Mouse (Mus musculus) ovary, postnatal 14 days (tissue): ENCODE results near the gene Gm10031.
A peak's percentile ranks its signal among the peaks of the same experiment; 100 is the strongest.
"Not testable (repeated sequence)": the region's sequence is repeated elsewhere in the genome, so short reads cannot be mapped to it uniquely, and the experiment has no call there.

Experiments used
- DNase-seq: peaks from one replicate; pipeline ENCODE4 v3.0.0; 2022; ENCODE audit warnings: low spot score

Gm10031 gene

DNA sequence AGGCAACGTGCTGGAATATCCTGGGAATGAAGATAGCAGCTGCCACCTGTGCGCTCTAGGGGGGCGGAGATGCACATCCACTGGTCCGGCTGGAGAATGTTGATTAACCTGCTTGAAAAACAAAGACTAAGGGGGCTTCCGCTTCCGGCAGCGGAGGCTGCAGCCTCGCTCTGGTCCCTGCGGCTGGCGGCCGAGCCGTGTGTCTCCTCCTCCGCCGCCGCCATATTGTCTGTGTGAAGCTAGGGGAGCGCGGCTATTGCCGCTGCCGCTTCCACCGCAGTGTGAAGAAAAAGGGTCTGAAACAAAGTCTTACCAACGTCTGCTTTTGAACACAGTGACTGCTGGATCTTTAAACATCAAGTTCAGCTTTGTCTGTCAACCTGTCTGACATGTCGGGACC is at the start of gene Gm10031:
TSS of gene Gm10031 (plus strand) at position 171 of the 400 bp plus-strand sequence.
- not testable (repeated sequence) for DNase-seq

DNA sequence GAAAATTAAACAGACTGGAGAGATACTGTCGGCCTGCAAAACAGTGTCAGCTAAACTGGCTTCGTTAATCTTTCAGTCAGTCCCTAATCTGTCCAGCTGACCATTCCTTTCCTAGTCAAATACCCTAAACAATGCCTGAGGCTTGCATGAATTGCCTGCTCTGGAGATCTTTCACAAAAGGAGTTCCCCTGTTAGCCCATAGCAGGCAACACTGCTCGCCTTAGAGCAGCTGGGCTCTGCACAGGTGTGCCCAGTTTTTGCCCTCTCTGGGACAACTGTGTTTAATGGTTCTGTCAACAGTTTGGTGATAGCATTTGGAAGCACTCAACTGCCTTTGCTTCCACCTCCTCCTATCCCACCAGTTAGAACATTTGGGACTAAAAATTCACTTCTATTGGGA is 49.0 kb upstream of the Gm10031 start:
- DNase-seq = no peak

DNA sequence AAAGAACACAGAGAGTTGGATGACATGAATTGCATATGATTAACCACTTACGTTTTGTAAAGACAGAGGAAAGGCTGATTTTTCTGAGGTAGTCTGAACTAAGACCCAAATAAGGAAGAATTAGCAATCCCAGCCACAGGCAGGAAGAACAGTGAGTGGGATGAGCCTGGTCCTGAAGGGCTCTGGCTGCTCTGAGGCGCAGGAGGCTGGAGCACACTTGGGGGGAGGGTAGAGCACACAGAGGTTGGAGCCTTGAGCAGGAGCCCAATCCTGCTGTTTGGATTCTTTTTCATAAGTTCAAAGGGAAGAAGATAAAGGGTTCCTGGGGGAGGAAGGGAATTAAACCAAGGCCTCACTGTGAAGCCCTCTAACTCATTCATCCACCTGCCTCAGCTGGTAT is 47.8 kb upstream of the Gm10031 start:
- DNase-seq = no peak

DNA sequence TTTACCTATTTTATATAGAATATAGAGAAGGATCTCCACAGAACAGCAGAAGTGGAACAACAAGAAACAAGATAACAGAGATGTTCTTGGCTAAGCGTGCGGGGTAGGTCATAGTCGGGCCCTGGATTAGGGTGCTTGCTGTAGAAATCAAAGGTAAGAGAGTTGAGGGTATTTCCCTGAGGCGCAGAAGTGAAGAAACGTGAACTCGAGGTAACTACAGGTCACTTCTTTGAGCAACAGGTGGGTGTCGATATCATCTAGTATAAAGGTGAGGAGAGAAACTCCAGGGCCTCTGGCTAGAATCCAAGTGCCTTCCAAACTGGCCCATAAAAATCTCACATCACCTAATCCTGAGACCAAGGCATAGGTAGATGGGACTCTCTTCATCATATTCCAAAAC is 47.3 kb upstream of the Gm10031 start:
- DNase-seq = no peak

DNA sequence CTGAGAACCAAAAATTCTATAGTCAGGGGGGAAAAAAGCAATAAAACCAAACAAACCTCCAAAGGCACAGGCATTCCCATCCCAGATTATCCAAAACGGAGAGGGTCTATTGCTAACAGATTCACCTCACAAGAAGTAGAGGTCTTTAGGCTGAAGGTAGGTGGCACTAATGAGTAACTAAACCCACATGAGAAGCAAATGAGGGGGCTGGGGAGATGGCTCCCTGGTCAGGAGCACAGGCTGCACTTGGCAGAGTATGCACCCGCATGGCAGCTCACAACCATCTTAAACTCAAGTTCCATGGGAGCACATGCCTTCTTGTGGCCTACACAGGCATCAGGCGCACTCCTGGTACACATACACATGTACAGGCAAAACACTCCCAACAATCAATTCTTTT is 42.0 kb upstream of the Gm10031 start:
- no peak for DNase-seq

DNA sequence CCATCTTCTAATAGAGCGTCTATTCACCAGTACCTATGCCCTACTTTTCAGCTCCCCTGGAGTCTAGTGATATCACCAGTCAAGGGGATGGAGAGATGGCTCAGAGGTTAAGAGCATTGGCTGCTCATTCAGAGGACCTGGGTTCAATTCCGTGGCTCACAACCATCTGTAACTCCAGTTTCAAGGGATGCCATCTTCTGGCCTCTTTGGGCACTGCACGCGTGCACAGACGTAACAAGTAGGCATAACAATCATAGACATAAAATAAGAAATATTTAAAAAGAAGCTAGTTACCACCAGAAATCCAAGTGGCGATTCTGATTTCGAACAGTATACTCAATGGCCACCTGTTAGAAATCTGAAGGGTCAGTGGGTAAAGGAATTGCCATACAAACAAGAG is 36.3 kb upstream of the Gm10031 start:
- DNase-seq = no peak

DNA sequence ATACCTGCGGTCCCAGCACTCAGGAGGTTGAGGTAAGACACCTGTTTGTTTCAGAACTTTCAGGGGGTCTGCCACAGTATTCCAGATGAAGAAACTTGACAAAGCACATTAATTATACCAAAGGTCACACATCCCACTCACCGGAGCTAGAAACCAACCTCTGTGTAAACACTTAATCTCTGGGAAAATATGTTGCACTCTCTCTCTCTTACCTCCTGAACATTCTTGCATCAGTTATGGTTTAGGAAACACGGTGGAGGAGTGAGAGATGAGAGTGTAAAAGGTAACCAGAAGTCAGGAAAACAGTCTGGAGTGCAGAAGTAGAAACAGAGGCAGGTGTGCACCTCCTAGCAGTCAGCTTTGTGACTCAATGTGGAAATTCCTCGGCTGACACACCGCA is 35.8 kb upstream of the Gm10031 start:
- DNase-seq = no peak

DNA sequence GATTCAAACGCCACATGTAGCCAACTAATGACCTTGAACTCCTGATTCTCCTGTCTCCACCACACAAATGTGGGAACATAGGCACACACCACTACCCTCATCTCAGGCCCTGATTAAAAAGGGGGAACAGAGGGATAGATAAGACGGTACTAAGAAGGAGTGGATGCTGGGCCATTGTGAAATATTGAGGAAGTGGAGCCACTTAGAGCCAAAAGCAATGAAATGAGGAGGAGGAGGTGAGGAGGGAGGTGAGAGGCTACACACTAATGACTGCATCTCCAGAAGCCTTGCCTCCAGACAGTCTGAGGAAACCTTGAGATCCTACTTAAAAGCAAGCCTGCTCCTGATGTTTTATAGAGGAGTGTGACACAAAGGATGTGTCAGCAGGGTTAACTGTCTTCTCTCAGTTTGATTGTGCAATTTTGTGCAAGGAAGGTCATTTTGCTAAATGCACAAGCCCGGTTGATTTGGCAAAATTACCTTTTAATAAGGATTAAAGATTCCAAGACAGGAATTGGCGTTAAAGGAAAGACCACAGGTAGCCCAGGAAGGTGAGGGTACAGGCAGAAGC is 32.5 kb upstream of the Gm10031 start:
- DNase-seq = no peak

DNA sequence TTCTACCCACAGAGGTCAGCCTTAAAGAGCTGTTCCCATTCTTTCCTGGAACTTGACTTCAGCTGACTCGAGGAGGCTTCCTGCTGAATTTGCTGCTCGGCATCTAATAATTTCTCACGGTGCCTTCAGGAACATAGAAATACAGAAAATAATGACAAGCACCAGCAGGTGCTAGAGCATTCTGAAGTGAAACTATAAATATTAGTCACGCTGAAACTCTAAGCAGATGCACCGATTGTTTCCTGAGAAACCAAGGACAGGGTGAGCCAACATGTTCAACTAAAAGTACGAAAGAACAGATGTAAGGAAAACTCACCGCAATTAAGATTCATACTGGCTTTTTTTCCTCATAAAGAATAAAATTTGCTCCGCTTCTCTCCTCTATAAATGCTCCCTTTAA is 28.8 kb upstream of the Gm10031 start:
- no peak for DNase-seq

DNA sequence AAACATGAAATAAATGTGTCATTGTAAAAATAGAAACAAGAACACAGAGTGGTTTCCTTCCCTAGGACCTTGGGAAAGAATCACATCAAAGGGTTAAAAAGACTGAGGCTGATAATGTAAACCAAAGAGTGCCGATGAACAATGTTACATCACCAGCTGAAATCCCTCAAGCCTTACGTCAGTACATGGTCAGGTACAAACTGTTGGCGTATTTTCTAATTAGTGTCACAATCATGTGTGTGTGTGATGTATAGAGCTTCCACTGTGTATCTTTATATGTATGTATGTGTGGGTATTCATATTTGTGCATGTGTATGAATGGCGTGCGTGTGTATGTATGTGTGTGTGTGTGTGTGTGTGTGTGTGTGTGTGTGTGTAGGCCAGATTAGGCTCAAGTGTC is 26.9 kb upstream of the Gm10031 start:
- no peak for DNase-seq

DNA sequence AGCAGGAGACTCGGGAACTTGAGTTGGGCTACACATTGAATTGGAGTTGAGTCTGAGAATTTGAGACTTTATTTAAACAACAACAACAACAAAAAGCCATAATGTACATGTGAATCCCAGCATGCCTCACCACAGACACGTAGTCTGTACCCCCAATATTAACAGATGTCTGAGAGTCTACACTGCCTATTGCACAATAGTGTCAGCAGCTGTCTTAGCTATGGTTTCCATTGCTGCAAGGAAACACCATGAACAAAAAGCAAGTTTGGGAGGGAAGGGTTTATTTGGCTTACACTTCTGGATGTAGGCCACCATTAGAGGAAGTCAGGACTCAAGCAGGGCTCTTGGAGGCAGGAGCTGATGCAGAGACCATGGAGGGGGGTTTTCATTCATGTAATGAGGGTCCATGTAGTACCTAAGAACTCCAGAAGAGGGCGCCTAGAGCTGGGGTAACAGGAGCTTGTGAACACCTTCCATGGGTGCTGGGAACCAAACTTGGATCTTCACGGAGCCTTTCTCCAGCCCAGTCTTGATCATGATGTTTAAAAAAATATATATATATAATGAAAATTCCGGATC is 18.8 kb upstream of the Gm10031 start:
- no peak for DNase-seq

DNA sequence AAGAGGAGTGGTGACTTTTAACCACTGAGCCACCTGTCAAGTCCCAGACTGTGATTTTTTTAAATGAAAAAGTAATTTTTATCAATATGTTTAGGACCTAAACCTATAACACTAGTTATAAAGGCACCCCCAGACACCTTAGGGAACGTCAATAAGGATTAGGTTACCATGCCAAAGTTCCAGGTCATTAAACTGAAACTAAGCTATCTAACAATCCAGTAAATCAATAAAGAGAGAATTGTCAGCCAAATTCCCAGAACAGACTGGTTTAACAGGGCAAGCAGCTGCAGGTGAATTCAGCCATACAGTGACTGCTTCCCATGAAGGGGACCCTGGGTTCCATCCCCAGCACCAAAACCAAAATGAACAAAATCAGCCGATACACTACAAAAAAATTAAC is 17.9 kb upstream of the Gm10031 start:
- no peak for DNase-seq

DNA sequence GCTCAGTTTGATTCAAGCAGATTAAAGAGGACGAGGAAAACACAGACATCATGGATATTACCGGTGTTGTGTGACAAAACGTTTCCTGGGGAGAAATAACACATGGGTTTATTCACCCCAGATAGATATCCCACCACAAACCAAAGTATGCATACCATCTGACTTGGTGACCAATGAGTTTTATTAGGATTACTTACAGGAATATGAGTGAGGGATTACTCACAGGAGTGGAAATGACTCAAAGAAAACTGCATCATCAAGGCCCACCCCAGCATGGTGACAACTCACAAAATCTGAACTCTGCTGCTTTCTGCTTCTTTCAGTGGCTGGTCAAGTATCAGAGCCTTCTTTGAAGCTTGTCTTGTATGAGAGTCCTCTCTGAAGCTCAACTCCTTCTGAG is 16.1 kb upstream of the Gm10031 start:
- no peak for DNase-seq

DNA sequence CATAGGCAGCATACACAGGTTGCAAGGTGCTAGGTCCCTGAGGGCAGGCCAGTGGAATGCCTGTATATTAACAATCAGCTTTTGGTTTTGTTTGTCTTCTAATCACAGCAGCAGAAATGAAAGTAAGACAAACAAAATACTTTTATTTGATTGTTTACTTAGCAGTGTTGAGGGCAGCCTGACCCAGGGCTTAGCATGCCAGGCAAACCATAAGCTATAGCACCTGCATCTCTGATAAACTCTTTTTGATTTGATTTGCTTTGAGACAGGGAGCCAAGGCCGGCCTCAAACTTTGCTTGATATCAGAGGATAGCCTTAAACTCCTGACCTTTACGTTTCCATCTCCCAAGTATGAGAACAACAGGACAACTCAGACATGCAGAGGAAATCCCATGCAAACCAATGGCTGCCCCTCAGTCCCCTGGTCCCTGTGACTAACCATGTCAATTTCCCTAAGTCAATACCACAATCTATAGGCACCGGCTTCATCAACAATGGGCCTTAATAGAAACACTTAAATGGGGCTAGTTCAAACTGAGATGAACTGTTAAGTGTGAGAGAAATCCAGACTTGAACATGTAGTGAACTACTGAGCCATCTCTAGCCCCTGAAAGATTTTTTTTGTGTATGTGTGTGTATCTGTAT is 3.6 kb upstream of the Gm10031 start:
- DNase-seq = no peak

DNA sequence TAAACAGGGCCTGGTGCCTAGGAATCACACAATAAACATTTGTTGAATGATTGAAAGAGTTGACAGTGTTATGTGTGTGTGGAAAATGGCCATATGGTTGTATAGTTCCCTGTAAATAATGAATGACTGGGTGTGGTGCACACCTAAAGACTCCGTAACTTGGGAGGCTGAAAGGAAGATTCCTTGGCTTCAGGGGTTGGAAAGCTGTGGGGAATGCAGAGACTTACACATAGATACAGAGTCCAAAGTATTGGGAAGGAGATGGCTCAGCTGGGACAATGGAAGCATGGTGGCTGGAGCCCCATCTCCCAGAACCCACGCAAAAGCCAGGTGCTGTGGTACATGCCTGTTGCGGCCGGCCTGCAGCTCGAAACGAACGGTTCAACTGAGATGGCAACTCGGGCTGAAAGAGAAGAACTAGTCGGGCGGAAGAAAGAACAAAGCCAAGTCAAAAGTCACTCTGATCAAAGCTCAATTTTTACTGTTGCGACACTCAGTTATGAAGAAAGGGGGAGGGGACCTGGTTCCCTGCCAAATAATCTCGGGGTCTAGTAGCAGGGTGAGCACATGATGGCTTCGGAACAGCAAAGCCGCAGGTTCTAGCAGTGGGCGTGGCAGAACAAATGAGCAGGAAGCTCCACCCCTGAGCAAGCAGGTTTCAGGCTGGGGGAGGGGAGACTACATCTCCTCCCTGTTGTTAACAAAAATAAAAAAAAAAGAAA is 1.9 kb upstream of the Gm10031 start:
- peak; percentile 15 for DNase-seq

DNA sequence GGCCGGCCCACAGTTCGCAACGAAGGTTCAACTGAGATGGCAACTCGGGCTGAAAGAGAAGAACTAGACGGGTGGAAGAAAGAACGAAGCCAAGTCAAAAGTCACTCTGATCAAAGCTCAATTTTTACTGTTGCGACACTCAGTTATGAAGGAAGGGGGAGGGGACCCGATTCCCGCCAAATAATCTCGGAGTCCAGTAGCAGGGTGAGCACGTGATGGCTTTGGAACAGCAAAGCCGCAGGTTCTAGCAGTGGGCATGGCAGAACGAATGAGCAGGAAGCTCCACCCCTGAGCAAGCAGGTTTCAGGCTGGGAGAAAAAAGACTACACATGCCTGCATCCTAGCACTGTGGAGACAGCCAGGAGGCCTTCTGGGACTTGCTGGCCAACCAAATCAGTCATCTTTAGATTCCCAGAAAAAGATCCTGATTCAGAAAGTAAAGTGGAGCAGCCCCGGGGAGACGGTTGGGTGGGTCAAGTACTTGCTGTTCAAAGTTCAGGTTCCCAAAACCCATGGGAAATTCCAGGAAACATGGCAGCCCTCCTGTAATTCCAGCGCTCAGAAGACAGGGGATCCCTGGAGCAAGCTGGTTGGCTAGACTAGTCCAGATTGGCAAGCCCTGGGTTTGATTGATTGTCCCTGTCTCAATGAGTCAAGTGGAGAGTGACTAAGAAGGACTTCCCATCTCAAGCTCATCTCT is 8.8 kb downstream of the Gm10031 start:
- DNase-seq = not testable (repeated sequence)

DNA sequence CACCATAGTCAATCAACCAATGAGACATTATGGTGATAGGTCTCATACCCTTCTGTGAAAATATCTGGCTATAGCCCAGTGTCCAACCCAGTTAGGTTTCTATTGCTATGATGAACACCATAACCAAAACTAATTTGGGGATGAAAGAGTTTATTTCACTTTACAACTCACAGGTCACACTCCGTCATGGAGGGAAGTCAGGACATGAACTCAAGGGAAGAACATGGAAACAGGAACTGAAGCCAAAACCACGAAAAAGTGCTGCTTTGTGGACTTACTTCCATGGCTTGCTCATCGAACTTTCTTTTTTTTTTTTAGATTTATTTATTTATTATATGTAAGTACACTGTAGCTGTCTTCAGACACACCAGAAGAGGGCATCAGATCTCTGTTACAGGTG is 9.7 kb downstream of the Gm10031 start:
- DNase-seq = no peak

DNA sequence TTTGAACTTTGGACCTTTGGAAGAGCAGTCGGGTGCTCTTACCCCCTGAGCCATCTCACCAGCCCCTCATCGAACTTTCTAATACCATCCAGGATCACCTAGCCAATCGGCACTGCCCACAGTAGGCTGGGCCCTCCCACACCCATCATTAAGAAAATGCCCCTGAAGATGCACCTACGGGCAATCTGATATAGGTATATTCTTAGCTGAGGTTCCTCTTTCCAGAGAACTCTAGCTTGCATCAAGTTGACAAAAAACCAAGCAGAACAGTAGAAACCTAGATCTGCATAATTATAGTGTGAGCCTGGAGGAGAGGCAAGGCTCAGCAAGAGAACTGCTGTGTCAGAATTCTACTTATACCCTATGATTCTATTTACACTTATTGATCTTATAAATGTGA is 10.1 kb downstream of the Gm10031 start:
- no peak for DNase-seq

DNA sequence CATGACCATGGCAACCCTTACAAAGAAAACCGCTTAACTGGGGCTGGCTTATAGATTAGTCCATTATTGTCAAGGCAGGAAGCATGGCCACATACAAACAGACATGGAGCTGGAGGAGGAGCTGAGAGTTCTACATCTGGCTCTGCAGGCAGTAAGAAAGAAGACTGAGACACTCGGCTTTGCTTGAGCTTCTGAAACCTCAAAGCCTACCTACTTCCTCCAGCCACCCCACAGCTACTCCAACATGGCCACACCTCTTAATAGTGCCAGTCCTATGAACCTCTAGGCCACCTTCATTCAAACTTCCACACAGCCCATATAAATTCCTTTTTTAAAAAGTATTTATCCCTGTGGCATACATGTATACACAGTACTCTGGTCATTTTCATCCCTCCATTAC is 13.2 kb downstream of the Gm10031 start:
- no peak for DNase-seq

DNA sequence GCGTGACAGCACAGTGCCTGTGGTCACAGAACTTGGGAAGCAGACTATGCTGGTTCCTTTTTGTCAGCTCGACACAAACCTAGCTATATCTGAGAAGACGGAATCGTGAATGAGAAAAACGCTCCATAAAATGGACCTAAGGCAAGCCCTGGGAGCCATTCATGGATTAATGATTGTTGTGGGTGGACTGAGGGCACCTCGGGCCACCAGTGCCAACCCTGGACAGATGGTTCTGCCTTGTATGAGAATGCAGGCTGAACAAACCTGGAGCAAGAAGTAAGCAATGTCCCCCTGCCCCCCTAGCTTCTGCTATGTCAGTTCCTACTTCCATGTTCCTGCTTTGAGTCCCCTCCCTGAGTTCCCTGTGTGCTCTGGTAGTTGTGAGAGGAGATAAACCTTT is 13.9 kb downstream of the Gm10031 start:
- no peak for DNase-seq

DNA sequence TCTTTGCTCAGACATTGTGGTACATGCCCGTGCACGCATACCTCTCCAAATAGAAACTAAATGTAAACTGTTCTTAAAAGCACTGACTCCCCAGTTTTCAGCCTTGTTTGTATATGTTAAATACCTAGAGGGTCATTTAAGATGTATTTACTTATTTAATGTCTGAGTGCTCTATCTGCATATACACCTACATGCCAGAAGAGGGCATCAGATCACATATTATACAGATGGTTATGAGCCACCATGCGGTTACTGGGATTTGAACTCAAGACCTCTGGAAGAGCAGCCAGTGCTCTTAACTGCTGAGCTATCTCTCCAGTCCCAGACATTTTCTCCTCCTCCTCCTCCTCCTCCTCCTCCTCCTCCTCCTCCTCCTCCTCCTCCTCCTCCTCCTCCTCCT is 14.6 kb downstream of the Gm10031 start:
- DNase-seq = no peak

DNA sequence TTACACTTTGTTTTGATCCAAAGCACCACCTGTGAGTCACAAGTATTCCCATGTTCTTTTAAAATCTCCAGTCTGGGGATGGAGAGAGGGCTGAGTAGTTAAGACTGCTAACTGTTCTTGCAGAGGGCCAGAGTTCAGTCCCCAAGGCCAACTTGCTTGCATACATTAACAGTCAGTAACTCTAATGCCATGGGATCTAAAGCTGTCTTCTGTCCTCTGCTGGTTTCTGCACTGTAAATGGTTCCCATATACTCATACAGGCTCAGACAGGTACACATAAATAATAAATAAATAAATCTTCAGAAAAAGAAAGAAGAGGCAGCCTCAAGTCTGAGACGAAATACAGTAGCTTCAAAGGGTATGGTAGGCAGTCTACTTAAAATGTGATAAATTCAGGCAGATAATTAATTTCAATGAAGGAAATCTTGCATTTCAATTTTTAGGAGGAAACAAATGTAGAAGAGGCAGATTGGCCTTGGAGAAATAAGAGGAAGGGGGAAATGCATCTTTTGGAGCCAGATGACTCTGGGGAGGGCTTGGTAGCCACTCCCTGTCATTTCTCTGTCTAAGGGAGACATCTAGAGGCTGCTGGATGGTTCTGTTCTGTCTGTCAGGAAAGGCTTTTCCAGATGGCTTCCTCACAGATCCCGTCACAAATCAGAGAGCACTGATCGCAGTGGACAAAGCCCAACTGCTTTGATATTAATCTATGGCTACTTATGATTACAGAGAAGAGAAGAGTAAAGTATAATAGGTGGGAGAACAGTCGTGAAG is 16.2 kb downstream of the Gm10031 start:
- no peak for DNase-seq
